Mouse (Mus musculus) C3H10T1/2 (cell line): ENCODE results near the gene Olfr403. TPM values are rescaled to one million over a fixed set of nuclear protein-coding genes. Genes with fewer than 3 reads are reported as not detected.

Experiments
- polyA plus RNA-seq, 2 experiments: library from polyadenylated mRNA; unstranded; fragments of >200 nt; fragmentation: generic; extraction: Trizol; gene quantifications; one replicate each; pipeline ENCODE4 v1.2.1; 2012; ENCODE audit warnings: missing spikeins in 2 of 2

Gene Olfr403
- not detected for polyA plus RNA-seq

DNA sequence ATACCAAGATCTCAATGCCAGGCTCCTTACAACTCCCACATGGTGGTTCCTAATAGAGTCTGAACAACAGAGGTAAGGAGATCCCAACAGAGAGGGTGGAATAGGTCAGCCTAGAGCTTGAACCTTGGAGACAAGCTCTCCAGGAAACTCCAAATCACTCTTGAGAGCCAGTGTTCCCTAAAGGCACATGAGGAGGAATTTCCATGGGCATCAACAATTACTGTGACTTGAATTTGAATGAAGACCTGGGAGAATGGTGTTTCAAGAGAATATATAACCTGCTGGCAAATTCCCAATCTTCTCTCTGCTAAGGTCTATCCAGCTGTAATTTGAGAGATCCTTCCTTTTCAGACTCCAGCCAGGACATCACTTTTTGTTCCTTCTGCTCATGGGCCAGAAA is at the start of gene Olfr403:
Gene Olfr403 (plus strand): TSS at position 301 of the 400 bp plus-strand sequence.

GRCm38 (mm10) chr11:74153229-74153628 is 32.8 kb upstream of the Olfr403 start, which contains the start of gene Olfr402:
Olfr402 (plus strand) TSS chr11:74153529.

GRCm38 (mm10) chr11:74211279-74211678 is 25.2 kb downstream of the Olfr403 start, which contains the start of gene Olfr43:
Olfr43 (minus strand) TSS chr11:74211379.

Other genes with a start within 250 kb of the Olfr403 start
- not detected for gene Olfr23, start 249.6 kb upstream of the Olfr403 start, polyA plus RNA-seq
- gene Olfr397, start 225.4 kb upstream of the Olfr403 start, polyA plus RNA-seq = not detected
- gene Olfr398, start 195.8 kb upstream of the Olfr403 start, polyA plus RNA-seq = not detected
- gene Olfr139, start 129.7 kb upstream of the Olfr403 start, polyA plus RNA-seq = not detected
- gene Olfr399, start 129.6 kb upstream of the Olfr403 start, polyA plus RNA-seq = not detected
- gene Zfp616, start 116.3 kb upstream of the Olfr403 start, polyA plus RNA-seq = not detected
- gene Olfr401, start 72.5 kb upstream of the Olfr403 start, polyA plus RNA-seq = not detected
- not detected for gene Olfr402, start 32.7 kb upstream of the Olfr403 start, polyA plus RNA-seq
- not detected for gene Olfr43, start 25.1 kb downstream of the Olfr403 start, polyA plus RNA-seq
- not detected for gene Olfr406, start 73.6 kb downstream of the Olfr403 start, polyA plus RNA-seq
- gene Olfr59, start 97.5 kb downstream of the Olfr403 start, polyA plus RNA-seq = not detected
- gene Olfr410, start 151.8 kb downstream of the Olfr403 start, polyA plus RNA-seq = not detected
- gene Olfr411, start 166.4 kb downstream of the Olfr403 start, polyA plus RNA-seq = not detected
- not detected for gene Olfr412, start 175.8 kb downstream of the Olfr403 start, polyA plus RNA-seq